Mouse (Mus musculus) thymus, adult 2 months (tissue): ENCODE results near the gene Celf2. TPM values are rescaled to one million over a fixed set of nuclear protein-coding genes. Genes with fewer than 3 reads are reported as not detected.

Experiments used
- DNase-seq: peaks from one replicate; pipeline ENCODE4 v3.0.0; 2021
- H3K27ac ChIP-seq: fragments of 200-500 bp; 2 replicates; pipeline ENCODE4 v1.5.1; 2012; ENCODE audit warnings: low read length, control low read depth; ENCODE audit not compliant: control insufficient read depth, insufficient read depth
- H3K27me3 ChIP-seq: fragments of 200-500 bp; 2 replicates; pipeline ENCODE4 v1.6.1; 2012; ENCODE audit warnings: mild to moderate bottlenecking, low read length, moderate library complexity, mixed read lengths; ENCODE audit not compliant: control insufficient read depth, insufficient read depth
- H3K36me3 ChIP-seq: fragments of 200-500 bp; 2 replicates; pipeline ENCODE4 v1.6.1; 2012; ENCODE audit warnings: mild to moderate bottlenecking, low read length, moderate library complexity; ENCODE audit not compliant: control insufficient read depth, insufficient read depth
- H3K4me1 ChIP-seq: fragments of 200-500 bp; replicated peaks from 2 replicates; pipeline ENCODE4 v1.6.1; 2012; ENCODE audit warnings: low read length; ENCODE audit not compliant: control insufficient read depth, insufficient read depth
- H3K4me3 ChIP-seq: fragments of 200-500 bp; 2 replicates; pipeline ENCODE4 v1.5.1; 2012; ENCODE audit warnings: mild to moderate bottlenecking, low read length, control low read depth, moderate library complexity; ENCODE audit not compliant: control insufficient read depth, insufficient read depth
- CTCF ChIP-seq: fragments of 200-500 bp; IDR thresholded peaks from 2 replicates; pipeline ENCODE4 v1.5.1; 2012; ENCODE audit warnings: mild to moderate bottlenecking, control low read depth, low read length, moderate library complexity, borderline replicate concordance; ENCODE audit not compliant: control insufficient read depth, poor library complexity, insufficient read depth; ENCODE audit errors: extremely low read depth
- POLR2A ChIP-seq: fragments of 200-500 bp; IDR thresholded peaks from 2 replicates; pipeline ENCODE4 v1.6.1; 2012; ENCODE audit warnings: mild to moderate bottlenecking, low read length, control low read depth, moderate library complexity; ENCODE audit not compliant: control insufficient read depth, poor library complexity, insufficient read depth; ENCODE audit errors: extremely low read depth
- WGBS: fragments of 180-500 bp; shearing (Covaris S2); methylation state at CpG from one replicate; pipeline ENCODE4 v1.1.7; 2018; 5-methylcytosine and 5-hydroxymethylcytosine counted together
- polyA plus RNA-seq: library from polyadenylated mRNA; depleted of rRNA; stranded (reverse); fragments of >200 nt; gene quantifications from 2 replicates; pipeline ENCODE4 v1.2.3, GENCODE M21; 2012

The Celf2 gene
- polyA plus RNA-seq, 1 experiment, result 214 TPM

- H3K27ac ChIP-seq, result no peak overlapping the region
- no peaks in the 10 kb centered on the region for H3K27me3 ChIP-seq
- WGBS, result 74% methylated on average over 2 of the region's 2 CpGs
- H3K4me1 ChIP-seq, result no peaks in the 10 kb centered on the region
- H3K36me3 ChIP-seq, result no peaks in the 10 kb centered on the region
- DNase-seq, result no peak
- no peak overlapping the region for H3K4me3 ChIP-seq
- TF ChIP-seq POLR2A (no peak), CTCF (no peak)
Observed at GRCm38 (mm10) chr2:7484974-7485373, 24.4 kb downstream of the Celf2 start.

DNA sequence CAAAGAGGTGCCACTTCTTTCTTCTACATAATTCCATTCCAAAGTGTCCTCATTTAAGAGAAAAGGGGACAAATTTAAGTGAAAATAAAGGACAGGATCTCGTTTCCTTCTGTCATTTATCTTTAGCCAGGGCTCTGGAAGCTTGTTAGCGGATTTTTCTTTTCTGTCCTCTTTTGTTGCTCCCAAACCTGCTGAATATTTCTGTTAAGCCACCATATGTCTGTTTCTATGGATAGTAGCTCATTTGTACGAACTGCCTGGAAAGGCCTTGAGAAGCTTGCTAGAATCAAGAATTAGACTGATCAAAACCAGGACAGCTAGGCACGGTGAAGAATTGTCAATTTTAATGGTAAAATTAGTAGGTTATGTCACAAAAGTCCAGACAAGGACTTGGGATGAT lies 27.3 kb downstream of the Celf2 start:
- H3K4me1 ChIP-seq, result no peaks in the 10 kb centered on the region
- no peak overlapping the region for H3K4me3 ChIP-seq
- H3K27ac ChIP-seq, result no peak overlapping the region
- H3K27me3 ChIP-seq, result no peaks in the 10 kb centered on the region
- 78% methylated on average over 4 of the region's 4 CpGs for WGBS
- DNase-seq, result no peak
- no peaks in the 10 kb centered on the region for H3K36me3 ChIP-seq
- TF ChIP-seq CTCF (no peak), POLR2A (no peak)

- 80% methylated on average over 5 of the region's 5 CpGs for WGBS
- Histone ChIP-seq H3K27ac (no peak overlapping the region), H3K27me3 (no peaks in the 10 kb centered on the region), H3K36me3 (no peaks in the 10 kb centered on the region), H3K4me3 (no peak overlapping the region), H3K4me1 (no peaks in the 10 kb centered on the region)
- DNase-seq, result no peak
- no peak for TF ChIP-seq POLR2A
- no peak for TF ChIP-seq CTCF
Observed at GRCm38 (mm10) chr2:7460329-7461056, 48.9 kb downstream of the Celf2 start.

DNA sequence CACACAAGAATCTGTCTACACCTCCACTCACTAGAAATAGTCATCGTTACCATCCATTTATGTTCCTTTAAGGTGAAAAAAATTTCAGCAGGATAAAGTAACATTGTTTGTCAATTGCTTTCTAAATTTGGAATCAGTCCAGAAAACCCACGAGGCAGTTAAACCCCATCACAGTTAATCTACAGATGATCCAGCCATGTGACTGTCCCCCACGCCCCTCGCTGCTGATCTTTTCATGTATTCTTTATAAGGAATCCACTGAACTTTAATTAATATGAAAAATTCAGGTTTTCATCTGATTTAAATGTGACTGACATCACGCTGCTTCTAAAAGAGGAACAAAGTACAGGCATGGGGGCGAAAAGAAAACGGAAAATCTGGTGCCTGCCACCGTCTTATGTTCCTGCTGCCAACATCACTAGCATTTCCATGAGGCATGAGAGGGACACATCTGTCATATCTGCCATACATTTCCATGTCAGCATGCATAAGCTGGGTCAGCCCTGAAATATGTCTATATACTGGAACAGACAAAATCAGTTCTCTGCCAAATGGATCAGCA lies 70.6 kb downstream of the Celf2 start:
- no peak for DNase-seq
- Histone ChIP-seq H3K4me3 (no peak overlapping the region), H3K27me3 (no peaks in the 10 kb centered on the region), H3K4me1 (no peaks in the 10 kb centered on the region), H3K36me3 (no peaks in the 10 kb centered on the region), H3K27ac (no peak overlapping the region)
- 58% methylated on average over 8 of the region's 8 CpGs for WGBS
- TF ChIP-seq CTCF (no peak), POLR2A (no peak)

GRCm38 (mm10) chr2:7426481-7426880 lies 82.9 kb downstream of the Celf2 start:
- Histone ChIP-seq H3K27me3 (no peaks in the 10 kb centered on the region), H3K4me3 (no peak overlapping the region), H3K36me3 (no peaks in the 10 kb centered on the region), H3K27ac (no peak overlapping the region), H3K4me1 (no peaks in the 10 kb centered on the region)
- DNase-seq, result no peak
- 86% methylated on average over 1 of the region's 1 CpGs for WGBS
- TF ChIP-seq CTCF, result no peak

- Histone ChIP-seq H3K4me3 (no peak overlapping the region), H3K27ac (no peak overlapping the region), H3K4me1 (no peaks in the 10 kb centered on the region), H3K27me3 (no peaks in the 10 kb centered on the region), H3K36me3 (no peaks in the 10 kb centered on the region)
- WGBS, result 84% methylated on average over 3 of the region's 3 CpGs
- TF ChIP-seq POLR2A (no peak), CTCF (no peak)
- no peak for DNase-seq
Observed at GRCm38 (mm10) chr2:7400530-7400929, 108.8 kb downstream of the Celf2 start.
